Mouse (Mus musculus) lung, postnatal 0 days (tissue): ENCODE results near the gene Paox.

Experiments
- CTCF ChIP-seq: IDR thresholded peaks from 2 replicates; pipeline ENCODE4 v1.5.1; 2016; ENCODE audit warnings: antibody characterized with exemption, mild to moderate bottlenecking
- EP300 ChIP-seq: IDR thresholded peaks from 2 replicates; pipeline ENCODE4 v1.6.1; 2016; ENCODE audit warnings: antibody characterized with exemption, mild to moderate bottlenecking, control low read depth

DNA sequence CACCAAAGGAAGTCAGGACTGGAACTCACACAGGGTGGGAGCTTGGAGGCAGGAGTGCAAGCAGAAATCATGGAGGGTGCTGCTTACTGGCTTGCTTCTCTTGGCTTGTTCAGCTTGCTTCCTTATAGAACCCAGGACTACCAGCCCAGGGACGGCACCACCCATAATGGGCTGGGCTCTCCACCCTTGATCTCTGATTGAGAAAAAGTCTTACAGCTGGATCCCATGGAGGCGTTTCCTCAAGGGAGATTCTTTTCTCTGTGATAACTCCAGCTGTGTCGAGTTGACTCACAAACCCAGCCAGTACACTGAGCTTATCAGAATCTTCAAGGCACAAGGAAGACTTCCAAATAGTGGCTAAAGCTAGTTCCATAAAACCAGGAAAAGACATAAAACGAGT is 7.2 kb downstream of the Paox start:
- TF ChIP-seq CTCF (no peak), EP300 (no peak)
